ENCODE assay signal across 9 mouse cellular contexts in genomic region chr10:117225094-117225493, GRCm38 (mm10). TPM values are rescaled to one million over a fixed set of nuclear protein-coding genes. Genes with fewer than 3 reads are reported as not detected.
DNase-seq lines count a peak whose midpoint lies in the region; ATAC-seq and TF ChIP-seq lines count a peak whose summit lies in the region.
"Had no signal": no experiment of that assay in that cellular context is flagged by ENCODE, and none has a peak within 500 bp of the region (broad histone marks: within the 10 kb centered on the region; RNA-seq: fewer than 3 reads in every experiment).

No protein-coding gene starts in this region.

- H3K9me3 ChIP-seq in lung, embryonic 14.5 days (ENCODE audit: low read depth, low read length) = no peaks in the 10 kb centered on the region
- no peaks in the 10 kb centered on the region for H3K9me3 ChIP-seq in hindbrain, postnatal 0 days (ENCODE audit: low read length)
- H3K9me3 ChIP-seq in midbrain, embryonic 13.5 days = no peaks in the 10 kb centered on the region

- H3K4me2 ChIP-seq in lung, embryonic 14.5 days = peak overlapping the region; percentile 91
- peak overlapping the region; percentile 94 for H3K4me2 ChIP-seq in hindbrain, postnatal 0 days (ENCODE audit: low read depth, low read length)
- peak overlapping the region; percentile 87 for H3K4me2 ChIP-seq in midbrain, embryonic 13.5 days (replicated peaks)

- H3K4me3 ChIP-seq in lung, embryonic 14.5 days (ENCODE audit: low read depth, low read length) = peak overlapping the region; percentile 76
- no peak overlapping the region for H3K4me3 ChIP-seq in lung, adult 2 months (replicated peaks; ENCODE audit: extremely low read depth, low read depth, low read length)
- H3K4me3 ChIP-seq in hindbrain, postnatal 0 days (ENCODE audit: low read length) = peak overlapping the region; percentile 82
- peak overlapping the region; percentile 71 for H3K4me3 ChIP-seq in midbrain, embryonic 13.5 days (replicated peaks)

- H3K27me3 ChIP-seq in lung, embryonic 14.5 days (ENCODE audit: insufficient read depth, low read length) = no peaks in the 10 kb centered on the region
- no peaks in the 10 kb centered on the region for H3K27me3 ChIP-seq in hindbrain, postnatal 0 days (ENCODE audit: insufficient read depth, low read length)
- H3K27me3 ChIP-seq in midbrain, embryonic 13.5 days = no peaks in the 10 kb centered on the region

- peak; percentile 53; the same call in 1 of the 2 replicates for TF ChIP-seq CTCF in lung, embryonic 14.5 days (IDR thresholded peaks at IDR 0.05; ENCODE audit: low read depth)
- TF ChIP-seq CTCF in lung, adult 2 months (IDR thresholded peaks at IDR 0.05; ENCODE audit: insufficient read depth, low read length) = no peak
- TF ChIP-seq CTCF in hindbrain, postnatal 0 days (IDR thresholded peaks at IDR 0.05; ENCODE audit: low read depth) = peak; percentile 44

- TF ChIP-seq POLR2A in lung, adult 2 months (IDR thresholded peaks at IDR 0.05; ENCODE audit: borderline replicate concordance, extremely low read depth, low read depth, low read length) = no peak

- peak; percentile 46 for DNase-seq in lung, embryonic 14.5 days
- no peak for DNase-seq in lung, adult 2 months
- peak; percentile 37 for DNase-seq in embryo, embryonic 10.5 days (ENCODE audit: low spot score)
- peak; percentile 29 for DNase-seq in hindbrain, postnatal 0 days (ENCODE audit: low spot score)
- DNase-seq in yolk sac, embryonic 10.5 days (ENCODE audit: low spot score) = no peak
- no peak for DNase-seq in frontal cortex, adult 2 months (ENCODE audit: extremely low spot score in 1 of 2, low spot score in 1 of 2)
- no peak for DNase-seq in layer of hippocampus, postnatal 36 days

- H3K4me1 ChIP-seq in lung, embryonic 14.5 days (ENCODE audit: insufficient read depth) = 0 out of 2 replicates have a peak, but pooled peaks cover 3% of the 10 kb centered on the region
- peaks cover 7% of the 10 kb centered on the region; the same call in 1 of the 2 replicates for H3K4me1 ChIP-seq in lung, adult 2 months (ENCODE audit: control insufficient read depth, insufficient read depth, low read length)
- 0 out of 2 replicates have a peak, but pooled peaks cover 14% of the 10 kb centered on the region for H3K4me1 ChIP-seq in hindbrain, postnatal 0 days (ENCODE audit: insufficient read depth, low read length)
- H3K4me1 ChIP-seq in midbrain, embryonic 13.5 days (replicated peaks) = peaks cover 35% of the 10 kb centered on the region

- peak overlapping the region; percentile 93 for H3K9ac ChIP-seq in lung, embryonic 14.5 days
- peak overlapping the region; percentile 97; the same call in 1 of the 2 replicates for H3K9ac ChIP-seq in hindbrain, postnatal 0 days (replicated peaks; ENCODE audit: low read length)
- H3K9ac ChIP-seq in midbrain, embryonic 13.5 days (replicated peaks) = peak overlapping the region; percentile 94

- H3K36me3 ChIP-seq in lung, embryonic 14.5 days (ENCODE audit: insufficient read depth) = peaks cover 29% of the 10 kb centered on the region
- H3K36me3 ChIP-seq in hindbrain, postnatal 0 days (ENCODE audit: insufficient read depth, low read length) = peaks cover 12% of the 10 kb centered on the region; the same call in 1 of the 2 replicates
- peaks cover 22% of the 10 kb centered on the region for H3K36me3 ChIP-seq in midbrain, embryonic 13.5 days

- ATAC-seq in lung, embryonic 14.5 days (ENCODE audit: insufficient read depth) = no peak
- ATAC-seq in hindbrain, postnatal 0 days = no peak
- ATAC-seq in midbrain, embryonic 13.5 days = no peak

- peak overlapping the region; percentile 99; the same call in 1 of the 2 replicates for H3K27ac ChIP-seq in lung, embryonic 14.5 days (ENCODE audit: low read depth)
- peak overlapping the region; percentile 100 for H3K27ac ChIP-seq in hindbrain, postnatal 0 days
- H3K27ac ChIP-seq in midbrain, embryonic 13.5 days = peak overlapping the region; percentile 99; the same call in 1 of the 2 replicates

- WGBS in lung, embryonic 14.5 days = 48% methylated on average over 8 of the region's 8 CpGs
- 48% methylated on average over 8 of the region's 8 CpGs for WGBS in lung, adult 2 months
- 49% methylated on average over 8 of the region's 8 CpGs for WGBS in hindbrain, postnatal 0 days
- 58% methylated on average over 8 of the region's 8 CpGs for WGBS in midbrain, embryonic 13.5 days

RNA-seq across cellular contexts. Expression of gene Yeats4, which starts 0.8 kb away (rescaled TPM):
- polyA plus RNA-seq in lung, embryonic 14.5 days (2014; fragmentation: Nextera tagmentation; extraction: Ambion mirVana) = 73.0 and 74.9 TPM in 2 replicates
- 19.8 and 21.3 TPM in 2 replicates for polyA plus RNA-seq in lung, adult 2 months (2012; rRNA removed)
- 41.4 and 47.2 TPM in 2 replicates for total RNA-seq in hindbrain, postnatal 0 days (2014; rRNA removed)
- 83.4 and 85.4 TPM in 2 replicates for polyA plus RNA-seq in hindbrain, postnatal 0 days (2015; fragmentation: Nextera tagmentation; extraction: Ambion mirVana)
- 141 and 160 TPM in 2 replicates for polyA plus RNA-seq in midbrain, embryonic 13.5 days (2015; fragmentation: Nextera tagmentation; extraction: Ambion mirVana)
- polyA plus RNA-seq in frontal cortex, adult 2 months (2012; rRNA removed) = 55.9 and 57.8 TPM in 2 replicates
- total RNA-seq in layer of hippocampus, postnatal 36 days (2021) = 10 to 100 TPM; 46.1 to 48.0 TPM

RNA-seq across cellular contexts. Expression of gene 9530003J23Rik, which starts 13.4 kb away (rescaled TPM):
- not detected in 2 replicates for polyA plus RNA-seq in lung, embryonic 14.5 days (2014; fragmentation: Nextera tagmentation; extraction: Ambion mirVana)
- polyA plus RNA-seq in lung, adult 2 months (2012; rRNA removed) = 0.14 and 0.27 TPM in 2 replicates
- not detected in 2 replicates for total RNA-seq in hindbrain, postnatal 0 days (2014; rRNA removed)
- not detected in 2 replicates for polyA plus RNA-seq in hindbrain, postnatal 0 days (2015; fragmentation: Nextera tagmentation; extraction: Ambion mirVana)
- not detected in 2 replicates for polyA plus RNA-seq in midbrain, embryonic 13.5 days (2015; fragmentation: Nextera tagmentation; extraction: Ambion mirVana)
- polyA plus RNA-seq in frontal cortex, adult 2 months (2012; rRNA removed) = not detected in 2 replicates
- total RNA-seq in layer of hippocampus, postnatal 36 days (2021) = not detected
- polyA plus RNA-seq: small intestine, adult 2 months had no signal

RNA-seq across cellular contexts. Expression of gene Lyz2, which starts 57.0 kb away (rescaled TPM):
- polyA plus RNA-seq in lung, embryonic 14.5 days (2014; fragmentation: Nextera tagmentation; extraction: Ambion mirVana) = 105 and 131 TPM in 2 replicates
- 3,937 and 4,776 TPM in 2 replicates for polyA plus RNA-seq in lung, adult 2 months (2012; rRNA removed)
- 7.5 and 12.7 TPM in 2 replicates for total RNA-seq in hindbrain, postnatal 0 days (2014; rRNA removed)
- polyA plus RNA-seq in hindbrain, postnatal 0 days (2015; fragmentation: Nextera tagmentation; extraction: Ambion mirVana) = 25.6 and 26.1 TPM in 2 replicates
- polyA plus RNA-seq in midbrain, embryonic 13.5 days (2015; fragmentation: Nextera tagmentation; extraction: Ambion mirVana) = 14.7 and 19.0 TPM in 2 replicates
- 13.5 and 18.9 TPM in 2 replicates for polyA plus RNA-seq in frontal cortex, adult 2 months (2012; rRNA removed)
- total RNA-seq in layer of hippocampus, postnatal 36 days (2021) = 10 to 100 TPM; 11.2 to 12.7 TPM

Comparison
In these comparisons a context has a peak if more than half of its experiments do, and no peak if none do; other contexts are left out.
1. DNase-seq: peak in lung, embryonic 14.5 days (single experiment), embryo, embryonic 10.5 days (single experiment) and hindbrain, postnatal 0 days (single experiment); none in lung, adult 2 months (single experiment), yolk sac, embryonic 10.5 days (single experiment), frontal cortex, adult 2 months (0 of 2) and layer of hippocampus, postnatal 36 days (0 of 2).
2. RNA of gene Lyz2, which starts 57.0 kb away (polyA plus RNA-seq): 3,937 to 4,776 TPM in lung, adult 2 months; 105 to 131 TPM in lung, embryonic 14.5 days, 25.6 to 26.1 TPM in hindbrain, postnatal 0 days, 14.7 to 19.0 TPM in midbrain, embryonic 13.5 days and 13.5 to 18.9 TPM in frontal cortex, adult 2 months; every median in the first group is over 10 times any median in the second.
3. Peak in every context shown above with its lines, with median percentiles within 50 percentile points of each other: H3K27ac ChIP-seq, H3K4me2 ChIP-seq and H3K9ac ChIP-seq.